Mouse (Mus musculus) gastrocnemius, adult 2 months (tissue): ENCODE data around the gene BC005624. TPM values are rescaled to one million over a fixed set of nuclear protein-coding genes. Genes with fewer than 3 reads are reported as not detected.

Experiments used
- DNase-seq: peaks from one replicate; pipeline ENCODE4 v3.0.0; 2022
- H3K27ac ChIP-seq: fragments of 200-600 bp; 2 replicates; pipeline ENCODE4 v1.8.1; 2022; ENCODE audit warnings: mild to moderate bottlenecking
- H3K4me3 ChIP-seq: fragments of 200-600 bp; 2 replicates; pipeline ENCODE4 v1.8.1; 2022; ENCODE audit warnings: mild to moderate bottlenecking, moderate library complexity
- CTCF ChIP-seq: fragments of 200-600 bp; IDR thresholded peaks from 2 replicates; pipeline ENCODE4 v1.8.1; 2022; ENCODE audit warnings: antibody characterized with exemption, mild to moderate bottlenecking, moderate library complexity
- intact Hi-C: fragments of 180-260 bp; cut with DNase I; formaldehyde crosslinking; loops from one replicate; pipeline ENCODE4 v1.15.1; 2025
- total RNA-seq, 2 experiments: library from RNA; stranded (reverse); gene quantifications; 2 replicates each; pipeline ENCODE4 v1.2.3; 2021

The BC005624 gene
- total RNA-seq, 2 experiments from 2014 or later, result 25.9 to 26.6 TPM

- no peak overlapping the region for H3K27ac ChIP-seq
- intact Hi-C loops, result no loop called here
- no peak overlapping the region for H3K4me3 ChIP-seq
- no peak for TF ChIP-seq CTCF
- DNase-seq, result no peak
These were observed 23.5 kb upstream of the BC005624 start for GRCm38 (mm10) chr2:31005453-31005852.

DNA sequence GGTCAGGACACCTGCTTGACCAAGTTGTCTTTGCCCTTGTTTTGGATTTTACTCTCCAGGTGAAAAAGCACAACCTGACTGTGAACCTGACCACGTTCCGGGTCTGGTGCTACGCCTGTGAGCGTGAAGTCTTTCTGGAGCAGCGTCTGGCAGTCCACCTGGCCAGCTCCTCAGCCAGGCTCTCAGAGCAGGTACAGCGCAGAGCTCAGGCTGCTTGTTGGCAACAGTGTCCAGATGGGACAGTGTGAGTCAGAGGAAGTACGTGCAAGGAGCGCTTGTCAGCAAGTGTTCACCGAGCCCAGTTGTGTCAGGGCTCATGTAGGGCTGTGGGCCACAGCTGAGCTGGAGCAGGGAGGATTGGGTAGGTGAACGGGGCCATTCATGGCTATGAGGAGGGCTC is 20.9 kb upstream of the BC005624 start:
- no peak for DNase-seq
- Histone ChIP-seq H3K27ac (no peak overlapping the region), H3K4me3 (no peak overlapping the region)
- no peak for TF ChIP-seq CTCF
- intact Hi-C loops, result no loop called here

GRCm38 (mm10) chr2:30998443-30999260 is 16.7 kb upstream of the BC005624 start:
- intact Hi-C loops, result no loop called here
- H3K27ac ChIP-seq, result no peak overlapping the region
- no peak for DNase-seq
- no peak overlapping the region for H3K4me3 ChIP-seq
- no peak for TF ChIP-seq CTCF

DNA sequence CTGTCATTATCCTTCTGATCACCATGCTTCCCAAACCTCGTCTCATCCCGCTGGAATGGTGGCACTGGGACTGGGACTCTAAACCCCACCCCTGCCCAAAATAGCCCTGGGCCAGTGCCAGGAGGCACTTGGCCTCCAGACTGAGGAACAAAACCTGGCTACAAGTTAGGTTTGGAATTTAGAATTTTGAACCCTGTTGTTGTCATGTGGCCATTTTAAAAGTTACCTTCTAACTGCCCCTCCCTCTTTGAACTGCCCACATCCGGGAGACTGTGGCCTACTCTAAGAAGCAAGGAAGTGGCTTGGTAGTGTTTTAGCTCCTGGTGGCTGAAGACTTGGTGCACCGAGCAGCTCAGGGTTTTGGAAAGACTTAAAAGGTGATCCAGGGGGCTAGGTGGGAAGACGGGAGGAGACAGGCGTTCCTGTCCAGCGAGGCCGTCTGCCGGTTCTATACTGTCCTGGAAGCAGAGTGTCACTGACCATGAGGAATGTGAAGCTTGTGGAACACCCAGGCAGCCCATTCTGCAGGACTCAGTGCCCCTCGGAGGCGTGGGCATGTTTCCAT is 13.5 kb upstream of the BC005624 start:
- H3K4me3 ChIP-seq, result peak overlapping the region; percentile 4
- intact Hi-C loops, result no loop called here

DNA sequence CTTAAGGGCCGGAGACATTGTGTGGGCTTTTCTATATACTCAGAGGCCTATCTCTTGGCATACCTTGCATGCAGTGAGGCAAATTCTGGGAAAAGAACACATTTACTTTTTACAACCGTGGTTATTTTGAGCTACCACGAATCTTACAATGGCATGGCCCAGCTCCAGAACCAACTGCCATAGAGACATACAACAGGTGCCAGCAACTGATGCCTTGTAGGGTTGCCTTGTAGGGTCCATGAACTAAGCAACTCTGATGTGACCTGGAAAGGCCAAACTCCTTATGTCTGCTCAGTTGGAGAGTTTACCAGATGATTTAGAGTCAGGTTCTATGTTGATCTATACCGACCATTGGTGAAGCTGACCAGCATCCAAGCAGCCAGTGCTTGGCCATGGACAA is 12.9 kb upstream of the BC005624 start:
- no peak for TF ChIP-seq CTCF
- no peak overlapping the region for H3K4me3 ChIP-seq
- H3K27ac ChIP-seq, result no peak overlapping the region
- intact Hi-C loops, result no loop called here
- DNase-seq, result no peak

More for the DNA sequence above, 13.5 kb upstream of the BC005624 start:
- peak; percentile 60 for DNase-seq
- TF ChIP-seq CTCF, result no peak
- peak overlapping the region; percentile 50 for H3K27ac ChIP-seq

- no peak for DNase-seq
- TF ChIP-seq CTCF, result no peak
These were observed 8.2 kb upstream of the BC005624 start for GRCm38 (mm10) chr2:30990221-30990620.

DNA sequence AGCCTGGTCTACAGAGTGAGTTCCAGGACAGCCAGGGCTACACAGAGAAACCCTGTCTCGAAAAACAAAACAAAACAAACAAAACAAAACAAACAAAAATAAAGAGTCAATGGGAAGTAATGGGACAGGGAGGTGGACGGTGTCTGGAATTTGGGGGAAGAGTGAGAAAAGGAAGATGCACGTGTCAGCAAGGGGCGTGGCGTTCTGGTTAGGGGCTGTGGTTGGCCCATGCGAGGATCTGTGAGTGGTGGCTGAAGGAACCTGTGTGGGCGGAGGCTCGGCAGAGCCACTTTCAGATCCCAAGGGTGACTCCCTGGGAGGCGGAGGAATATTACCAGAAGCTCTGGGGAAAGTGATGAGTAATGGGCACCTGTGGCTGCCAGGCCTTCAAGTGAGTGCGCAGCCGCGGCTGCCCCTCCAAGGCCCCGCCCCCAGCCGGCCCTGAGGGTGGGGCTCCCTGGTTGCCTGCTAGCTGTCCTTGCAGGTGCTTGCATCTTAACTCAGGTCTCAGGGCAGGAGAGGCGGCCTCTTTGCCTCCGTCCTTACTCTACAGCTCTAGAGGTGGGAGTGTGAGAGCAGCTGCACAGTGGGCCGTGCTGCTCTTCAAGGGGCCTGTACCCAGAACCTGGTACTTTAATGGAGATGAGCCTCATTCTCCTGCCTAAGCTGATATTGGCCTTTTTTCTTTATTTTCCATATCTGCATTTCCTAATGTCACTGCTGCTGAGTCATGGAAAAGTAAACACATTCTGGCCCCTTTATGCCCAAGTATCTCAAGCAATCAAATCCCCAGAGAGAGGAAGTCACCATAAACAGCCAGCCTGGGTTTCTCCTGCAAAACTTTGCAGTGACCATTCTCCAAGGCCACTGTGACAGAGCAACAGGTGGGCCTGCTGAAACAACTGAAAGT is 3.4 kb upstream of the BC005624 start:
- no peak for TF ChIP-seq CTCF
- Histone ChIP-seq H3K4me3 (no peak overlapping the region; the same call in 1 of the 2 replicates), H3K27ac (peak overlapping the region; percentile 67)
- intact Hi-C loops, result no loop called here
- DNase-seq, result peak; percentile 65

More at GRCm38 (mm10) chr2:30990221-30990620, 8.2 kb upstream of the BC005624 start:
- intact Hi-C loops, result no loop called here
- H3K27ac ChIP-seq, result no peak overlapping the region
- H3K4me3 ChIP-seq, result no peak overlapping the region

DNA sequence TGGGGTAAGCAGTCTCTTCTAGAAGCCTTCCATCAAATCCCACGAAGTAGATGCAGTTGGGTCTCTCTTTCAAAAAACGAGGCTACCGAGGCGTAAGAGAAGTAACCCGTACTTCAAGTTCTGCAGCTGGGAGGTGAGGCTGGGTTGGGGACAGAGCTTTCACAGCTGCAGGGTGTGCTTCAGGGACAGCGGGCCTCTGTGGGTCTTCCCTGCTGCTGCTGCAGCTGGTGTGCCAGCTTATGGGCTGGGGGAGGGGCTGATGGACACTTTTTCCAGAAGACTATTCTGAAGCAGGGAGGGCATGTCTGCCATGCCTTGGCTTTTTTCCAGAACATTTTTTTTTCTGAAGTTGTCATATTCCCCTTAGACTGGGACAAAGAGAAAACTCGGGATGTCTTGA is 1.0 kb upstream of the BC005624 start:
- peak; percentile 34 for DNase-seq
- Histone ChIP-seq H3K4me3 (peak overlapping the region; percentile 89), H3K27ac (peak overlapping the region; percentile 92)
- TF ChIP-seq CTCF, result no peak
- intact Hi-C loops, result no loop called here

GRCm38 (mm10) chr2:30967352-30968327 is 14.4 kb downstream of the BC005624 start, which contains the start of gene Tor1a:
Tor1a (minus strand) TSS chr2:30967933.
- peak; percentile 4; the same call in 1 of the 2 replicates for TF ChIP-seq CTCF
- intact Hi-C loops, result no loop called here
- H3K27ac ChIP-seq, result peak within 1 kb of the TSS; percentile 88
- peak; percentile 93 for DNase-seq
- H3K4me3 ChIP-seq, result peak within 1 kb of the TSS; percentile 100

DNA sequence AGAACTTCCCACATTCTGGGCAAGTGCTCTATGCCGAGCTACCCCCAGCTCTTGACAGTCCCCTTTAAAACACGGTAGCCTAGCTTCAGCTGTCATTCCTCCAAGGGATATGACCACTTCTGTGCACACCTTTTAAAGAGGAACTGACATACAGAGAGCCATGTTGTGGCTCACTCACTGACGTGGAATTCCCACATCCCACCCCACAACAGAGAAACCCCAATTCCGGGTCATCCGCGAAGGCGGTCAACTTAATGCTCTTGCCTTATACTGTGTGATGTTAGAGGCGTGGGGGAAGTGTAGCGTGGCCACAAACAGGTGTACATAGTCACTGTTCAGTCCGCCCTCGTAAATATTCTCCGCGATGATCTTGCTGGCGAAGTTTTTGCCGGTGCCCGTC is 15.2 kb downstream of the BC005624 start:
- TF ChIP-seq CTCF, result no peak
- no peak for DNase-seq

DNA sequence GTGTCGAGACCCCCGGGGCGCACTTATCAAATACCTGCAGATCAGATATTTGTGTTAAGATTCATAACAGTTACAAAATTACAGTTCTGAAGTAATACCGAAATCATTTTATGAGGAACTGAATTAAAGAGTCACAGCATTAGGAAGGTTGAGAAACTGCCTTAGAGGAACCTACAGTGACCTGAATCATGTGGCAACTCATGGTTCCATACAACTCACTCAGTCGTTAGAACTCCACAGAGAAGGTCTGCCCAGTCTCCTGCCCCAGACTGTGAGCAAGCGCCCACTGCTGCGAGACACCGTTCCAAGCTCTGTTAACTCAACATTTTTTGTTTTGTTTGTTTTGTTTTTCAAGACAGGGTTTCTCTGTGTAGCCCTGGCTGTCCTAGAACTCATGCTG is 16.4 kb downstream of the BC005624 start:
- no peak for TF ChIP-seq CTCF
- DNase-seq, result no peak
- Histone ChIP-seq H3K4me3 (no peak overlapping the region), H3K27ac (no peak overlapping the region)
- intact Hi-C loops, result no loop called here

More for the DNA sequence above, 15.2 kb downstream of the BC005624 start:
- peak overlapping the region; percentile 100 for H3K4me3 ChIP-seq
- intact Hi-C loops, result no loop called here
- peak overlapping the region; percentile 88 for H3K27ac ChIP-seq
